Mouse (Mus musculus): Measurements from ENCODE around the gene Cwc25. TPM values are rescaled to one million over a fixed set of nuclear protein-coding genes. Genes with fewer than 3 reads are reported as not detected.

The Cwc25 gene
- total RNA-seq, 2 experiments from 2014 or later: 19.5 to 20.6 TPM

- DNase-seq (ENCODE audit: low spot score in 2 of 2): no peak
Observed at GRCm38 (mm10) chr11:97776497-97777128, 10.3 kb upstream of the Cwc25 start.

- DNase-seq (ENCODE audit: low spot score in 2 of 2): no peak
Observed at GRCm38 (mm10) chr11:97775808-97776496, 9.6 kb upstream of the Cwc25 start, which contains the start of gene 1700001P01Rik. 1700001P01Rik (minus strand) TSS chr11:97775918.

DNA sequence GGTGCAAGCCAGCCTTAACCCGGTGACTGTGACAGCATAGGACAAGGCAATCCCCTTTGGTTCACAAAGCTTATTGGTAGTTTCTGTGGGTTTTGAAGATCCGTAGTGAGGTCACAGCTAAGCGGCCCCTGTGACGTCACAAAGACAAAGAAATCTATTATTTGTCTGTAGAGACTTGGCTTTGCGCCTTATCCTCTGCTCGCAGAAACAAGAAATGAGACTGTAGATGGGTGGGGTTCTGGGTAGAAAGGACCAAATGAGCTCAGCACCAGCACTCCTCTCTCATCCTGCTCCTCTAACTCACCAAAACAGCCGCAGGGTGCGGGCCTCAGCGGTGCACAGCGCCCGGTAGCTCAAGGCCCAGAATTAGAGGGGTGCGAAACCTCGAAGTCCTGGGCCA lies 8.8 kb upstream of the Cwc25 start:
- DNase-seq (ENCODE audit: low spot score in 2 of 2): no peak

DNA sequence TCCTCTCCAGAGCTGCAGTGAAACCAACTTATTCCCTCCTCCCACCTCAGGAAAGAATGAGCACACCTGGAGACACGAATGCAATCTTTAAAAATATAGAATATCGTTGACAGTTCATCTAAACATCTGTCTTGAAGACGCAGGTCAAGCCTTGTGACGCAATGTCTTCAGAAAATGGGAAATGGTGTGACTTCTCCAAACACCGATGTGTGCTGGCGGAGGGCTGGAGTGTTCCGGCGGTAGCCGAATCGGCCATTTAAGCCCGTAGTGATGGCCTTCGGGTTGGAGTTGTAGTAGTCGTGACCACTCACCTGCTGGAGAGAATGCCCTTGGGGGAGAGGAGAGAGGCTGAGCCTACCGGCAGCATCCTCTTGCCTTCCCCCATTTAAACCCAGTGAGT lies 5.1 kb upstream of the Cwc25 start:
- DNase-seq (ENCODE audit: low spot score in 2 of 2): no peak

- no peak for DNase-seq (ENCODE audit: low spot score in 2 of 2)
Observed at GRCm38 (mm10) chr11:97769704-97770103, 3.3 kb upstream of the Cwc25 start.

GRCm38 (mm10) chr11:97761638-97762037 lies 4.7 kb downstream of the Cwc25 start:
- DNase-seq (ENCODE audit: low spot score in 2 of 2): no peak

DNA sequence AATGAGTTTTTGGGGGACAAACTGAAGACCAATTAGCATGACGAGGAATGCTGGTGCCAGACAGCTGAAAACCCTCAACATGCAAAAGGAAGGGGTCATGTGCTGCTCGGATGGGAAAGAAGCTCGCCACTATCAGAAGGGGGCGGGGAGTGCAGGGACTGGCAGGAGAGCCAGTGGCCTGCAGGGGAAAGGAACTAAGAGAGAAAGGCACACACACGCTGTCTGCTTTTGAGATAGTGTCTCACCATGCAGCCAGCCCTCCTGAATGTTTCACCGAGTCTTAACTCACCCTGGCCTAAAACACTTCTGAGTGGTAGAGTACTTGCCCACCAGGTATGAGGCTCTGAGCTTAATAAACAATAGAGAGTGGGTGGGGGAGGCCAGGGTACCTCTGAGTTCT lies 7.4 kb downstream of the Cwc25 start:
- no peak for DNase-seq (ENCODE audit: low spot score in 2 of 2)

- DNase-seq (ENCODE audit: low spot score in 2 of 2): no peak
Observed at GRCm38 (mm10) chr11:97758125-97758524, 8.2 kb downstream of the Cwc25 start.

GRCm38 (mm10) chr11:97753277-97753676 lies 13.1 kb downstream of the Cwc25 start:
- no peak for DNase-seq (ENCODE audit: low spot score in 2 of 2)

DNA sequence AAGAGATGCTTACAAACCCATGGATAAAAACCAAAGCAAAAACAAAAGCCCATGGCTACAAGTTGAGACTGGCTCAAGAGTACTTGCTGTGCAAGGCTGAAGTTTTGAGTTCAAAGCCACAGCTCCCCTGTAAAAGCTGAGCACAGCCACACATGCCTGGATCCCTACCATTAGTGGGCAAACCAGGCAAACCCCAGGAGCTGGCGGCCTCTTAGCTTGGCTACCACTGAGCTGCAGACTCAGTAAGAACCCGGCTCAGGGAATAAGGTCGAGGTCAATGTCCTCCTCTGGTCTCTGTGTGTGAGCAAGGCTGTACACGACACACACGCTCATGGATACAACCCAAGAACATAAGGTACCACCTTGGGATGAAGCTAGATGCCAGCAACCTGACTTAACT lies 17.9 kb downstream of the Cwc25 start:
- DNase-seq (ENCODE audit: low spot score in 2 of 2): no peak

GRCm38 (mm10) chr11:97747773-97748172 lies 18.6 kb downstream of the Cwc25 start:
- DNase-seq (ENCODE audit: low spot score in 2 of 2): no peak

GRCm38 (mm10) chr11:97745331-97745721 lies 21.0 kb downstream of the Cwc25 start:
- DNase-seq (ENCODE audit: low spot score in 2 of 2): no peak

DNA sequence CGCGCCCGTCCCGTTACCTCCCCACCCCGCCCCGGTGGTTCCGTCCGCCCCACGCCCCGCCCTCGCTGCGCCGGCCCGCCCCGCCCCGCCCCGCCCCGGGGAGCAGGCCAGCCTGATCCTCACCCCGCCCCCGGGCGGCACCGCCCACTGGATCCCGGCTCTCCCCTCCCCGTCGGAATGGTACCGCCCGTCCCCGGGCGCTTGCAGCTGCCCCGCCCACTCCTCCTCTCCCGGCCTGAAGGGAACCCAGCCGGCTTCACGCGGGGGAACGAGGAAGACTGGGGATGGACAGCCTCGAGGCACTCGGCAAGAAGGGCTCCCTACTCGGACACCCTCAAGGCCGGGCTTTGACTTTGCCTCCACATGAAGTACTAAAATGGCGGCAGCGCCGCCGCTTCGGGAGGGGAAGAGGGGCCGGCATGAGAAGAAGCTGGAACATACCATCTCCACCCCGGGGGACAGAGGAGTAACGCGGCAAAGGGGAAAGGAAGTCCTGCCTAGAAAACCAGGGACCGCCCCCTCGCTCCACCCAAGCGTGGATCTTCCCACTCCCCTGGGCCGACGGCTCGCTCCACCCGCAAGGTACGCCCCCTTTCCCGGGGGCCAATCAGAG lies 21.5 kb downstream of the Cwc25 start:
- peak; percentile 98 for DNase-seq (ENCODE audit: low spot score in 2 of 2)

DNA sequence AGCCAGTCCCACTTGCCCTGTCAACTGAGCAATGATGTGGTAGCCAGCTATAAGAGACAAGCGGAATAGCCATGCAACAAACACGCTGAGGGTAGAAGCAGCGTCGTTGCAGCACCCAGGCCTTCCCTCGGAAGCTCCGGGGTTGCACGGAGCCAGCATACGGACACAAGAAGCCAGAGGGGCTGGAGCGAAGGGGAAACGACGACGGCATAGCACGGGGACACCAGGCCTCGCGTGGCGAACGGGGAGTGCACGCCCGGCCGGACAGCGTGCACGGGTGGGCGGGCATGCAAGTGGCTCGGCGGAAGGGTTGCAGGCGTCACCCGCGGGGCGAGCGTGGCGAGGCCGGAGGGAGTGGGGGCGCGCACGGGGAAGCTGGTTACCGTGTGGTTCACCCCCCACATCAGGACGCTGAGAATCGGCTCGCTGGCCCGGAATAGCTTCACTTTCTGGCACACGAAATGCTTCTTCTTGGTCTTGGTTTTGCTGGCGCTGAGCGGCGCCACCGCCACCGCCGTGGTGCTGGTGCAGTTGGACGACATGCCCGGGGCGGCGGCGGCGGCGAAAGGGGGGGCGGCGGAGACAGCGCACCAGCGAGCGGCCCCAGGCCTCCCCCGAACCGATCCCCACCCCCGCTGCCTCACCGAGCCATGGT lies 22.2 kb downstream of the Cwc25 start, which contains the start of gene Pip4k2b:
Gene Pip4k2b, minus strand, starts transcription at position 642 of the 655 bp plus-strand sequence.
- no peak for DNase-seq (ENCODE audit: low spot score in 2 of 2)

- DNase-seq (ENCODE audit: low spot score in 2 of 2): no peak
Observed at GRCm38 (mm10) chr11:97743423-97743822, 22.9 kb downstream of the Cwc25 start.

DNA sequence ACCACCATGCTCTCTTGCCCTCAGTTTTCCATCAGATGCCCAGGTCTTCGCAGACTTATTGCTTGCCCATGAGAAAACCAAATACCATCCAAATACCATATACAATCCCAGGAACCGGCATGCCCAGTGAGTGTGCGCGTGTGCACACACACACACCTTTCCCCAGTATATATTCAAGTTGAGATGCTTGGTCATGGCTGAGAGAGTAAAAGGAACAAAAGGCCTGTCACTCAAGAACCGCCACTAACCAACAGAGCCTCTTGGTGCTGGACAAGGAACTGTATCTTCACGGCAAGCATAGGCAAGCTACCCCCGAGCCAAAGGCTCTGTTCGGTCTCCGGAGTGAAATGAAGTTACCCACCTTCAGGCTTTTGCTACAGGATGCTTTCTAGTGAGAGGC lies 23.8 kb downstream of the Cwc25 start:
- no peak for DNase-seq (ENCODE audit: low spot score in 2 of 2)

- DNase-seq (ENCODE audit: low spot score in 2 of 2): no peak
Observed at GRCm38 (mm10) chr11:97742157-97742556, 24.2 kb downstream of the Cwc25 start.

GRCm38 (mm10) chr11:97740190-97740589 lies 26.2 kb downstream of the Cwc25 start:
- DNase-seq (ENCODE audit: low spot score in 2 of 2): peak in 1 of 2 experiments; percentile 41

- DNase-seq (ENCODE audit: low spot score in 2 of 2): no peak
Observed at GRCm38 (mm10) chr11:97739155-97739554, 27.2 kb downstream of the Cwc25 start.

GRCm38 (mm10) chr11:97738703-97739102 lies 27.7 kb downstream of the Cwc25 start:
- DNase-seq (ENCODE audit: low spot score in 2 of 2): no peak

DNA sequence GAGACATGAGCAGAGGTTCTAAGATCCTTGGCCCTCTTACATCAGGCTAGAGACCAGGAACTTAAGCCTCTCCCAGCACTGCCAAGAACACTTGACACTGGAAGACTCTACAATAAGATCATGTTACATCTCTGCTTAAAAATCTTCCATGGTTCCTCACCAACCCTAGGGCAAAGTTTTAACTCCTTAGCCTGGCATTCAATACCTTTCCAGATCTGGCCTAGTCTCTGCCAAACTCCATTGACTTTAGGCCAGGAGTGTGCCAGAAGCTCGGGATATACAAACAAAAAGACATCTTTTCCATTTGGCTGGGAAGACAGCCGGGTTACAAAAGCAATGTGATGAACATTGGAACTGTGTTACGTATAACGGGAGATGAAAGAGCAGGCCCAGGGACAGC lies 28.8 kb downstream of the Cwc25 start:
- no peak for DNase-seq (ENCODE audit: low spot score in 2 of 2)

- DNase-seq (ENCODE audit: low spot score in 2 of 2): no peak
Observed at GRCm38 (mm10) chr11:97736645-97737044, 29.7 kb downstream of the Cwc25 start.

Data from layer of hippocampus, postnatal 10 days (tissue).